Mouse (Mus musculus) heart, adult 2 months (tissue): Measurements from ENCODE around the gene Mapk11. TPM values are rescaled to one million over a fixed set of nuclear protein-coding genes. Genes with fewer than 3 reads are reported as not detected.

ENCODE experiments used
- DNase-seq, 2 experiments: peaks; one replicate each; pipeline ENCODE4 v3.0.0; 2021
- H3K27ac ChIP-seq: fragments of 200-600 bp; 2 replicates; pipeline ENCODE4 v1.8.1; 2022
- H3K27me3 ChIP-seq: fragments of 200-500 bp; 2 replicates; pipeline ENCODE4 v1.6.1; 2012; ENCODE audit warnings: mild to moderate bottlenecking, low read length, inconsistent platforms, mixed read lengths; ENCODE audit not compliant: control insufficient read depth, insufficient read depth
- H3K36me3 ChIP-seq: fragments of 200-500 bp; 2 replicates; pipeline ENCODE4 v1.6.1; 2012; ENCODE audit warnings: low read length, inconsistent platforms; ENCODE audit not compliant: control insufficient read depth, insufficient read depth
- H3K4me1 ChIP-seq: fragments of 200-500 bp; 2 replicates; pipeline ENCODE4 v1.6.1; 2011; ENCODE audit warnings: low read length; ENCODE audit not compliant: control insufficient read depth, insufficient read depth
- H3K4me3 ChIP-seq: fragments of 200-600 bp; 2 replicates; pipeline ENCODE4 v1.8.1; 2022
- H3K79me2 ChIP-seq: fragments of 200-500 bp; replicated peaks from 2 replicates; pipeline ENCODE4 v1.6.1; 2012; ENCODE audit warnings: mild to moderate bottlenecking, inconsistent platforms, low read length, moderate library complexity, mixed read lengths; ENCODE audit not compliant: control insufficient read depth, insufficient read depth
- H3K9ac ChIP-seq: fragments of 200-500 bp; 2 replicates; pipeline ENCODE4 v1.6.1; 2012; ENCODE audit warnings: low read depth, mild to moderate bottlenecking, control low read depth, inconsistent platforms, low read length, mixed read lengths
- CTCF ChIP-seq: fragments of 200-600 bp; IDR thresholded peaks from 2 replicates; pipeline ENCODE4 v1.8.1; 2022; ENCODE audit warnings: antibody characterized with exemption, mild to moderate bottlenecking, moderate library complexity
- EP300 ChIP-seq: fragments of 200-500 bp; IDR thresholded peaks from 2 replicates; pipeline ENCODE4 v1.6.1; 2011; ENCODE audit warnings: low read depth, low read length, control low read depth; ENCODE audit not compliant: insufficient read depth
- POLR2A ChIP-seq: fragments of 200-500 bp; IDR thresholded peaks from 2 replicates; pipeline ENCODE4 v1.6.1; 2011; ENCODE audit warnings: mild to moderate bottlenecking, low read depth, low read length, control low read depth; ENCODE audit not compliant: insufficient read depth
- WGBS: fragments of 180-500 bp; shearing (Covaris S2); methylation state at CpG from one replicate; pipeline ENCODE4 v1.1.7; 2018; 5-methylcytosine and 5-hydroxymethylcytosine counted together
- intact Hi-C: fragments of 180-260 bp; cut with DNase I; formaldehyde crosslinking; loops from one replicate; pipeline ENCODE4 v1.15.1; 2025
- polyA plus RNA-seq: library from polyadenylated mRNA; depleted of rRNA; stranded (reverse); fragments of >200 nt; gene quantifications from 2 replicates; pipeline ENCODE4 v1.2.3, GENCODE M21; 2012
- total RNA-seq, 2 experiments: library from RNA; stranded (reverse); gene quantifications; 2 replicates each; pipeline ENCODE4 v1.2.3; 2021

Mapk11 gene
- total and polyA plus RNA-seq, 3 experiments: 1.9 to 4.7 (median 2.0) TPM

DNA sequence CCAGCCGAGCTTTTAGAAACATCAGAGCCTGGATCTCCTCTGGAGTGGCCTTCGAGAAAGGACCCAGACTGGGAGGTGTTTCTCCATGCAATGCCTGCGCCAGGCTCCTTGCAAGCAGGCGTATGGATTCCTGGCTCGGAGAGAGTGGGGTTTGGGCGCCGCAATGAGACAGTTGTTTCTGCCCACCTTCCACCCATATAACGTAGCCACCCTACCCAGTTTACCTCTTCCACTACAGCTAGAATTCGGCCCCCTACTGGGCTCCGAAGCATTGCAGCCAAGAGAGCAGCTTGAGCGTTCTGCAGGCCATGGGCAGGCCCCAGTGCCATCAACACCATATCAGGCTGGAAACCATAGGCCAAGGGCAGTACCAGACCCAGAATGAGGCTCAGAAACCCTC lies 25.8 kb downstream of the Mapk11 start:
- intact Hi-C loops: loop anchor here (2.0 to 5.0 kb wide), 2 partner anchors 17 to 34 kb away; partner anchors contain the start of gene Mapk12
- WGBS: 47% methylated on average over 11 of the region's 11 CpGs
- Histone ChIP-seq H3K4me3 (peak overlapping the region; percentile 93), H3K4me1 (peaks cover 13% of the 10 kb centered on the region), H3K36me3 (no peaks in the 10 kb centered on the region), H3K9ac (peak overlapping the region; percentile 58), H3K27ac (peak overlapping the region; percentile 85), H3K27me3 (no peaks in the 10 kb centered on the region), H3K79me2 (peaks cover 4% of the 10 kb centered on the region; the same call in 1 of the 2 replicates)
- DNase-seq: no peak
- TF ChIP-seq CTCF (peak; percentile 18; the same call in 1 of the 2 replicates), EP300 (no peak), POLR2A (no peak)

DNA sequence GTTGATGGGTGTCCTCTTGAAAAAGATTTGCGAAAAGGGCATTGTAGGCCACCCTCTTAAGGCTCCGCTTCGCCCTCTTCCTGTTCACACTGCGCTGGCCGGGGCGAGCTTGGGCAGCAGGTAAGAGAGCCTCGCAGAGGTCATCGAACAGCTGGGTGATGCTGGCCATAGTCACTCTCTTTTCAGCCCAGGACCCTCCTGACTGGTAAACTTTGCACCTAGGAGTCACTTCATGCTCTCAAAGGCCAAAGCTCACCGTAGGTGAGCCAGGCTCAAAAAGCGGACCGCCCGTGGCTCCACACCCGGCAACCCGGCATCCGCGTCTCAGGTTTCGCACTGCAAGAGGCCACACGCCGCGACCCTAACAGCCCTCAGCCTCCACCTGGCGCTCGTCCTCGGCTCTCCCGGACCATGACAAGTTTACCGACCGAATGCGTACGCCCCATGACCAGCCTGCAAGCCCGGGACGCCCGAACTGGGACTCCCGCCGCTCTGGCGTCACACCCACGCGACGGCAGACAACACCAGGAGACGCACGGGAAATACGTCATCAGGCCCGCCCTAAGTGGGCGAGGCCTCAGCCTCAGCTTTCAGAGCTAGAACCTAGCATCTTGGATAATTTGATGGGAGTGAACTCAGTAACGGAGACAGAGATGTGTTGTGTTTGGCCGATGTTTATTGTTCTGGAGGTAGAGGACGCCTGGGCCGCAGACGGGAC lies 26.6 kb downstream of the Mapk11 start, which contains the start of gene Tubgcp6:
TSS of gene Tubgcp6 (minus strand) at position 464 of the 718 bp plus-strand sequence.
- intact Hi-C loops: loop anchor here (2.0 to 5.0 kb wide), 2 partner anchors 18 to 34 kb away; partner anchors contain the start of gene Mapk12
- TF ChIP-seq POLR2A (peak; percentile 90), CTCF (no peak), EP300 (peak; percentile 66)
- Histone ChIP-seq H3K27ac (peak within 1 kb of the TSS; percentile 85), H3K36me3 (no peaks in the 10 kb centered on the region), H3K4me3 (peak within 1 kb of the TSS; percentile 93), H3K79me2 (peaks cover 4% of the 10 kb centered on the region; the same call in 1 of the 2 replicates), H3K27me3 (no peaks in the 10 kb centered on the region), H3K9ac (peak within 1 kb of the TSS; percentile 79), H3K4me1 (peaks cover 13% of the 10 kb centered on the region)
- under 1% methylated on average over 47 of the region's 47 CpGs for WGBS
- DNase-seq: peak; percentile 94 to 98

DNA sequence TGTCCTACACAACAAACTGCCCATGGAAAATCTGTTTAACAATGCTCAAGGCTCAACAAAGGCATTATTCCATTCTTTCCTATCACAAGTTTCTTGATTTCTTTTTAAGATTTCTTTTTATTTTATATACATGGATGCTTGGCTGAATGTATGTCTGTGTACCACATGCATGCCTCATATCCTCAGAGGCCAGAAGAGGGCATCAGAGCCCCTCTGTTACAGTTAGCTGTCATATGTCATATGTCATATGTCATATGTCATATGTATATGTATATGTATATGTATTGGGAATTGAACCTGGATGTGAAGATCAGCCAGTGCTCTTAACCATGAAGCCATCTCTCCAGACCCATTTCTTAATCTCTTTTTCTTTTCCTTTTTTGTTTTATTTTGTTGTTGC lies 31.4 kb downstream of the Mapk11 start:
- intact Hi-C loops: loop anchor here (10.0 kb wide), 1 partner anchor 183 kb away; no protein-coding TSS in a partner anchor
- Histone ChIP-seq H3K79me2 (peaks cover 5% of the 10 kb centered on the region; the same call in 1 of the 2 replicates), H3K9ac (no peak overlapping the region), H3K27ac (no peak overlapping the region), H3K4me3 (no peak overlapping the region), H3K4me1 (peaks cover 5% of the 10 kb centered on the region), H3K27me3 (no peaks in the 10 kb centered on the region), H3K36me3 (no peaks in the 10 kb centered on the region)
- no peak for DNase-seq
- TF ChIP-seq POLR2A (no peak), CTCF (peak; percentile 71)

DNA sequence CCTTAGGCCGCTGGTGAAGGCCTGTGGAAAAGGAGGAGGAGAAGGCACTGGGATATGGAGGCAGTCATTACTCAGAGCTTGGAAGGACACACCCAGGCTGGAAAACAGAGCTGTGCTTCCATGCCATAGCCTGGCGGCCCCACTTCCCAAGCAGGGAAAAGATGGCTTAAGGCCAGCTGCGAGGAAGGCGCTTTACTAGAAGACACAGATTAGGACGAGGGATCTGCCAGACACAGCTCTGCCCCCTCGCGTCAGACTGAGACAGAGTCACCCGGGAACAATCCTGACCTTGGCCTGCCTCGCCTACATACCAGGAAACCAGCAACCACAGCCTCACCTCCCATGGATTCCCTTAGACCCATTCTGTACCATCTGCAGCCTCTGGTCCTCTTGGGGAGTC lies 39.3 kb downstream of the Mapk11 start:
- peak in 1 of 2 experiments; percentile 27 for DNase-seq
- WGBS: 34% methylated on average over 9 of the region's 9 CpGs
- H3K27ac ChIP-seq: no peak overlapping the region
- H3K4me1 ChIP-seq: no peaks in the 10 kb centered on the region
- H3K36me3 ChIP-seq: no peaks in the 10 kb centered on the region
- H3K4me3 ChIP-seq: no peak overlapping the region
- no peaks in the 10 kb centered on the region for H3K27me3 ChIP-seq
- H3K79me2 ChIP-seq: no peaks in the 10 kb centered on the region
- no peak overlapping the region for H3K9ac ChIP-seq
- intact Hi-C loops: loop anchor here (10.0 kb wide), 1 partner anchor 175 kb away; no protein-coding TSS in a partner anchor
- TF ChIP-seq CTCF: peak; percentile 63
- TF ChIP-seq EP300: no peak

DNA sequence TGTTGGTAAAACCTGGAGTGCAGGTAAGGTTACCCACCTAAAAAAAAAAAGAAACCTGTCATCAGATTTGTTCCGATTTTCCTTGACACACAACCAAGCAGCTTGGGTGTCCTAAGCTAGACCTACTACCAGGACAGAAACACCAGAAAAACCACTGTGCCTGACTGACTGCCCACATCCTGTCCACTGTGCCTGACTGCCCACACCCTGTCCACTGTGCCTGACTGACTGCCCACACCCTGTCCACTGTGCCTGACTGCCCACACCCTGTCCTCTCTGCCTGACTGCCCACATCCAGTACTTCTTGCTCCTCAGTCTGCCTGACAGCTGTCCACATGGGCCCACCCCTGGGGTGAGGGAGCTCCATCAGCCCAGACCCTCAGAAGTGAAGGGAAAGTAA lies 42.5 kb downstream of the Mapk11 start:
- no peak overlapping the region for H3K9ac ChIP-seq
- no peaks in the 10 kb centered on the region for H3K36me3 ChIP-seq
- intact Hi-C loops: no loop called here
- no peak for TF ChIP-seq CTCF
- no peak for TF ChIP-seq EP300
- TF ChIP-seq POLR2A: no peak
- H3K4me1 ChIP-seq: no peaks in the 10 kb centered on the region
- H3K79me2 ChIP-seq: no peaks in the 10 kb centered on the region
- H3K27ac ChIP-seq: no peak overlapping the region
- no peak overlapping the region for H3K4me3 ChIP-seq
- no peak for DNase-seq
- 76% methylated on average over 1 of the region's 1 CpGs for WGBS
- H3K27me3 ChIP-seq: no peaks in the 10 kb centered on the region

DNA sequence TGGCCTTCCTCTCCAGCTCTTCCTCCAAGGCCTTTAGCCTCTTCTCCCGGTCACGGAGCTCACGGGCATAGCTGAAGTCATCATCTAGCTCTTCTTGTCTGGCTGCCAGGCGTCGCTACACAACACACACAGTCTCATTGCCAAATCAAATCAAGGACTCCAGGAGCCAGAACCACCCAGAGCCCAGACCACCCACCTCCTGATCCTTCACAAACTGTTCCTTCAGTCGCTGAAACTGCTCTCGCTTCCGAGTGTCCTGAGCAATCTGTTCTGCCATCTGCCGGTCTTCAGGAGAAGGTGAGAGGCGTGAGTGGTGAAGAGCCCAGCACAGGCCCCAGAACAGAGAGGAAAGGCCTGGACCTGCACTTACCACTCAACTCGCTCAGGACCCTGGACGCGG lies 43.4 kb downstream of the Mapk11 start:
- no peaks in the 10 kb centered on the region for H3K4me1 ChIP-seq
- no peaks in the 10 kb centered on the region for H3K36me3 ChIP-seq
- no peak for DNase-seq
- H3K79me2 ChIP-seq: no peaks in the 10 kb centered on the region
- no peak for TF ChIP-seq EP300
- no peak for TF ChIP-seq POLR2A
- TF ChIP-seq CTCF: no peak
- WGBS: 88% methylated on average over 13 of the region's 13 CpGs
- no peak overlapping the region for H3K27ac ChIP-seq
- intact Hi-C loops: no loop called here
- H3K4me3 ChIP-seq: no peak overlapping the region
- no peak overlapping the region for H3K9ac ChIP-seq
- H3K27me3 ChIP-seq: no peaks in the 10 kb centered on the region
